Mouse (Mus musculus): ENCODE results near the gene Ccdc184. TPM values are rescaled to one million over a fixed set of nuclear protein-coding genes. Genes with fewer than 3 reads are reported as not detected.

Gene Ccdc184
- total RNA-seq, 2 experiments from 2014 or later = 0.39 to 0.50 TPM

DNA sequence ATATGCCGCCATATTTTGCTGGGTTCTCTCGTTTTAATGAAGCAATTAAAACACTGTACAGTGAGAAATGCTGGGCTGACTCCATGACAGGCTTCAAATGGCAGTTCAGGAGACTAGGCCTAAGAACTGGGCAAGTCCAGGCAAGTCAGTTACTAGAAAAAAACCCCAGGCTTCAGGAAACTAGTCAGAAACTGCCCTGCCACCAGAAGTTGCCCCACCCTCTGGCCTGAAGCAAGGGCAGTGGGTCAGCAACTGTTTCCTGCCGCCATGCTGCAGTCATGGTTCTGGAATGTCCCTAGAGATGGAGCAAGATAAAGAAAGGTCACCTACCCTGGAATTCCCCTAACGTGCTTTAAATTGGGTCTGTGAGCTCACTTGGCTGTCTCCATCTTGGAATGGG is 11.0 kb upstream of the Ccdc184 start:
- DNase-seq = no peak

- no peak for DNase-seq
These were observed 9.7 kb upstream of the Ccdc184 start for GRCm38 (mm10) chr15:98157253-98157652.

GRCm38 (mm10) chr15:98161026-98161805 is 5.7 kb upstream of the Ccdc184 start:
- no peak for DNase-seq

- DNase-seq = peak in 1 of 2 experiments; percentile 49
These were observed 4.4 kb upstream of the Ccdc184 start for GRCm38 (mm10) chr15:98162561-98162960.

DNA sequence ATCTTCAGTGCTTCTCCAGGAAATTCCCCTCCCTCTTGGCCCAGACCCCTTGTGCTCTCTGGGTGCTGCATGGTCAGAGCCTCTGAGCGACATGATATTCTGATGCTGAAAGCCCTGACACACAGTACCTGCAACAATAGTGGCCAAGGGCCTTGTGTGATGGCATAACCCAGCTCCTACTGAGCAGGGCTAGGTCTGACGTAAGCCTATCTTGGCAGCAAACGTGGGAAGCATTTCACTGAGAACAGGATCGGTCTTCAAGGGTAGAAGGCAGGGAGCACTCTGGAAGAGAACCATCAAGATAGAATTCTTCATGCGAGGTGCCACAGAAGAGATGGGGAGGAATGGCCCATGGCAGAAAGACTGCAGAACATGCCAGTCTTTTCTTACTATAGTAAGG is 1.4 kb upstream of the Ccdc184 start, which contains the start of gene Asb8:
Gene Asb8, minus strand, starts transcription at position 101 of the 400 bp plus-strand sequence.
- no peak for DNase-seq

DNA sequence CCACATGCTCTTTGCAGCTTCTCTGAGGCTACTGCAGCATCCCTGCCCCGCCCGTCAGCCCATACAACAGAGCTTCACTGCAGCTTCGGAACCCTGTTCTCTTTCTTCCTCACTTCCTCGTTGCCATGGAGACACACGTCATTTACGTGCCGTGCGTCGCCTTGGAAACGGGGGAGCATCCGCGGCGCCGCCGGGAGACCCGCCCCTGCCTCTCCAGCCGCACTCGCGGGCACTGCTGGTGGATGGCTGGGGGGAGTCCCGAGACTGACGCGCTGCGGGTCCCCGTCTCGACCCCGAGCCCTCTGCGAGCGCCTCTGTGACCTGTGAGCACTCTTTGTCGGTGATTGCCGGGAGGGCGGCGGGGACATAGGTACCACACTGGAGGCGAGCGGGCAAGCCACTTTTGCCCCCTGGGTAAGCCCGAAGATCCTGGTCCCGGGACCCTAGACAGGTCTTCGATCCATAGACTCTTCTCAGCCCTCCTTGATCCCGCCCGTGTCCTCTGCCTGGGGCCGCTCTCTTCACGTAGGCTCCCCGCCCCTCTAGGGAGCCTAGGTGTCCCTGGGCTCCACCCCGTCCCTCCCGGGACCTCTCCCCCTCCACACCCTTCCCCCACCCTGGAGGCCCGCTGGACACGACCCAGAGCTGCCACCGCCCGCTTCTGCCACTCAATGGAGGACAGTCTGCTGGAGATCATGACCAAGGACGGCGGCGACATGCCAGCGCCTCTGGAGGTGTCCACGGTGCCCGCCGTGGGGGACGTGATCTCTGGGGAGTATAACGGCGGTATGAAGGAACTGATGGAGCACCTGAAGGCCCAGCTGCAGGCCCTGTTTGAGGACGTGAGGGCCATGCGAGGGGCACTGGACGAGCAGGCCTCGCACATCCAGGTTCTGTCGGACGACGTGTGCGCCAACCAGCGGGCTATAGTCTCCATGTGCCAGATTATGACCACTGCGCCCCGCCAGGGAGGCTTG is 975 bp downstream of the Ccdc184 start:
- DNase-seq = peak; percentile 76 to 83

DNA sequence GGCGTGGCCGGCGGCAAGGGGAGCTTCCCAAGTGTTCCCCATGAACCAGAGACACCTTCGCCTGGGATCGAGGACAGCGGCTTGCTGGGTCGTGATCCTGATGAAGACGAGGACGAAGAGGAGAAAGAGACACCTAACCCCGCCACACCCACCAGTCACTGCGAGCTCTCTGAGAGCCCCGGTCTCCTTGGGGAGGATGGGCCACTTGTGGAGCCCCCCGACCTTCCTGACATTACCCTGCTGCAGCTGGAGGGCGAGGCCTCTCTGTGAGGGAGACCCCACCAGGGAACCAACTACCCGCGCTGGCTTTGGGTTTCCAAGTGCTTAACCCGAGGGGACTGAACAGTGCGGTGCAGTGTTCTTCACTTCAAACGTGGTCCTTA is 1.7 kb downstream of the Ccdc184 start:
- no peak for DNase-seq

GRCm38 (mm10) chr15:98170365-98170764 is 3.4 kb downstream of the Ccdc184 start:
- peak in 1 of 2 experiments; percentile 29 for DNase-seq

DNA sequence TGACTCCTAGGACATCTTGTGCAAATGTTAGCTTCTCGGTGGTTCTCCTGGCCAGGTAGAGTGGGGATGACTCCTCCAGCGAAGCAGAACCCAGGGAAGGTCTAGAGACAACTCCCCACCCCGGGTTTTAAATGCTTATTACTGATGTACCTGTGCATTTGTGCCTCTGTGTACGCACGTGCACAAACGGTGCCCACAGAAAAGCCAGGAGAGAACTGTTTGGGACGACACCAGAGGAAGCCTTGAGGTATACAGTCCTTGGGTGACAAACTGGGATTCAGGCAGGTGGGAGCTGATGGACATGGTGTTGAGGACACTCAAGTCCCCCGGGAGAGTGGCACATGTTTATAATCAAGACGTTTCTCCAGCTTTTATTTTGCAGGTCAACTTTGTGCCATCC is 4.0 kb downstream of the Ccdc184 start:
- no peak for DNase-seq

- DNase-seq = no peak
These were observed 5.2 kb downstream of the Ccdc184 start for GRCm38 (mm10) chr15:98172113-98172512.

DNA sequence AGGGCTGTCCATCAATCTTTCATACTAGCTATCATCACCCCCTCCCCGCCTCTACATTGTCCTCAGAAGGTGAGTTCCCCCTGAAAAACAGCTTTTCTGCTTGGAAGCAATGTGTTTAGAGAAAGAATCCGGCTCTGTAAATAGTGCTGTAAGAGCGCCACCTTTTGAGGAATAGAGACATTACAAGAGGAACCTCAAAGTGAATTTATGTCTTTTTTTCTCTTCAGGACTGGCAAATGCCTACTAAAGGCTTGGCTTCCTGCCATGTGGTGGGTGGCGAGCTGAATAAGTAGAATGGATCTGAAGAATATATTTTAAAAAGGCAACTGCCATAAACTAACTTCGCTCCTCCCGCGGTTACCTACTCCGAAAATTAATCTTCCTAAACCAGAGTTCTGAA is 6.9 kb downstream of the Ccdc184 start:
- DNase-seq = peak; percentile 18 to 60

DNA sequence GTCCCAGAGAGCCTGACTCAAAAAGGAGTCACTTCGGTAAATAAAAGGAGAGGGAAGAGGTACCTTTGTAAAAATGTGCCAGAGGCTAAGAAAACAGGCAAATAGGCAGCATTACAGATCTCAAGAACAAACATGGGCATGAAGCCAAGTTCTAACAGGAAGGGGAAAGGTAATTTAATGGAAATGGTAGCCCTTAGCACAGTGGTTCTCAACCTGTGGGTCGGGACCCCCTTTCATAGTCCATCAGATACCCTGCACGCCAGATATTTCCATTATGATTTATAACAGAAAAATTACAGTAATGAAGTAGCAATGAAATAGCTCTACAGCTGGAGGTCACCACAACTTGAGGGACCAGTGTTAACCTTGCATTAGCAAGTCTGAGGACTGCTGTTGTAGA is 10.4 kb downstream of the Ccdc184 start:
- no peak for DNase-seq

- no peak for DNase-seq
These were observed 13.7 kb downstream of the Ccdc184 start for GRCm38 (mm10) chr15:98180567-98181131.

DNA sequence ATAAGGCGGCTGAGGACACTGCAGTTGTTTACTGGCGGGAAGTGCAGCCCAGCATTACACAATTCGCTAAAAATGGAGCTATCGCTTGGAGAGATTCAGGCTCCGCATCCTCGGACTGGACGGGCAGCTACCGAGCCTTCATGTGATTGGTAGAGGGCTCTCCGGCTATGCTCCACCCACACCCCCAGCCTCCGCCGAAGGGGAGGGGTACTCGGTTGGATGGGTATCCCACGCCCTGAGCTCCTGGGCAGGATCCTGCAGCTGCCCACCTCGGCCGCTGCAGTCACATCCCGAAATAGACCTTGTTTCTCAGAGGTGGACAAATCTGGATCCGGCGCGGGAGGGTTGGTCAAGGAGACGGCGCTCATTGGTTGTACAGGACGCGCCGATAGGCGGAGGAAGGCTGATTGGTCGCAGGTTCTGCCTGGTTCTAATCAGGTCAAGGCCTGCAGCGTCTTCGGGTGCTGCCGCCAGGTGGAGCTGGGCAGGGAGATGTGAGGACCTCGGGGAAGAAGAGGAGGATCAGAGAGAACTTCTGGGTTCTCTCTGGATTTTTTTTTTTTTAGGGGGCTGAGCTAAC is 14.3 kb downstream of the Ccdc184 start:
- DNase-seq = peak; percentile 95 to 97

GRCm38 (mm10) chr15:98181856-98182570 is 15.1 kb downstream of the Ccdc184 start:
- no peak for DNase-seq

GRCm38 (mm10) chr15:98184456-98184855 is 17.5 kb downstream of the Ccdc184 start:
- DNase-seq = no peak

DNA sequence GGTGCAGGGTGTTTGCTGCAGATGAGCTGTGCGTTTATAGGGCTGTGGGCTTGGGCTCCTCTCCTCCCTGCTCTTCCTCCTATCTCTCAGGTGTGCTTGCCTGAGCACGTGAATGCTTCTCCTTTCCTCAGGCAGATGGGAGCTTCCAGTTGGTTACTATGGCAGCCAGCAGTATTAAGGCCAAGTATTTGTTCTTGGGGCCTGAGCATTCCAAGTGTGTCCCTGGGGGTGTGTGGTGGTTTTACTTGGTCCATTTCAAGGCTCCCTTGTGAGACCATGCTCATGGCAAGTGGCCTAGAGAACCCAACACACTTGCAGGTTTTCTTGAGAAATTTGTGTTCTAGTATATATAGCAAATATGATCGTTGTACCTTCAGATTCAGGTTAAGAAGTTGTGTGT is 28.5 kb downstream of the Ccdc184 start, which contains the start of gene Olfr288:
Gene Olfr288, minus strand, starts transcription at position 101 of the 400 bp plus-strand sequence.
- no peak for DNase-seq

GRCm38 (mm10) chr15:98209676-98210075 is 42.7 kb downstream of the Ccdc184 start:
- no peak for DNase-seq

DNA sequence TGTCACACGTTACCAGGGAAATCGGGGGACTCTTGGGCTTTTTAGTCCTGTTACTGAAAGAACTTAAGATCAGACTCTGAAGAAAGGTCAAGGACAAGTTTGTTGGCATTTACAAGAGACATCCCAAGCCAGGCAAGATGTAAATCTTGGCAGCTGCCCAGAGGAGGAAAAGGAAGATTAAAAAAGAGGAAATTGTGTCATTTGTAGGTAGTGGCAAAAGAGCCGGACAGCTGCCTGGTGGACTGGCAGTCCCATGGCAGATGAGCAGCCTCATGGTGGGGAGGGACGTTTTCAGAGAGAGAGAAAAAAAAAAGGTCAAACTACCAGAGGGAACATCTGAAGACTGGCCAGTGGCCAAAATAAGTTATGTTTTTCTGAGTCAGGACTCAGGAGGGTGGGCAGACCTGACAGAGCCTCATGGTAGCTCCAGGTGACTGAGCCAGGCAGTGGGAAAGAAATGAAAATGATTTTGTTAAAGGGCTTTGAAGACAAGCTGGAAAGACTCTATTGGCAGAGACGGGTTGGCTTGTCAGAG is 46.4 kb downstream of the Ccdc184 start:
- no peak for DNase-seq

DNA sequence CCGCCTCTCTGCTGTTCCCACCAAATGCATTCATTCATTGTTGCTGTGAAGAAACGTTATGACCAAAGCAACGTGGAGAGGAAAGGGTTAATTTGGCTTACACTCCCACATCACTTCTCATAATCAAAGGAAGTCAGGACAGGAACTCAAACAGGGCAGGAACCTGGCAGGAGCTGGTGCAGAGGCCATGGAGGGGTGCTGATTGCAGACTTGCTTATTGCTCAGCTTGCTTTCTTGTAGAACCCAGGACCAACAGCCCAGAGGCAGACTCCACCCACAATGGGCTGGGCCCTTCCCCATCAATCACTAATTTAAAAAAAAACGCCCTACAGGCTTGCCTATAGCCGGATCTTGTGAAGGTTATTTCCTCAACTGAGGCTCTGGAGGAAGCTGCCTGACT is 47.2 kb downstream of the Ccdc184 start:
- no peak for DNase-seq

Data from heart, adult 18-20 months (tissue).